Mouse (Mus musculus): Measurements from ENCODE around the gene Hypk.

Gene Hypk

GRCm38 (mm10) chr2:121507173-121507950 lies 54.3 kb downstream of the Hypk start:
- DNase-seq: no peak

GRCm38 (mm10) chr2:121507951-121508330 lies 54.9 kb downstream of the Hypk start:
- DNase-seq: no peak

Measured in embryo, embryonic 11 days (tissue).